Mouse (Mus musculus) heart, adult 2 months (tissue): ENCODE data around the gene Zscan10.

Source experiments
- EP300 ChIP-seq: fragments of 200-500 bp; IDR thresholded peaks from 2 replicates; pipeline ENCODE4 v1.6.1; 2011; ENCODE audit warnings: low read depth, low read length, control low read depth; ENCODE audit not compliant: insufficient read depth
- POLR2A ChIP-seq: fragments of 200-500 bp; IDR thresholded peaks from 2 replicates; pipeline ENCODE4 v1.6.1; 2011; ENCODE audit warnings: mild to moderate bottlenecking, low read depth, low read length, control low read depth; ENCODE audit not compliant: insufficient read depth

GRCm38 (mm10) chr17:23574130-23574529 is 26.5 kb upstream of the Zscan10 start:
- TF ChIP-seq EP300 (no peak), POLR2A (no peak)
